ENCODE assay signal across 15 mouse cellular contexts in the genomic region with DNA sequence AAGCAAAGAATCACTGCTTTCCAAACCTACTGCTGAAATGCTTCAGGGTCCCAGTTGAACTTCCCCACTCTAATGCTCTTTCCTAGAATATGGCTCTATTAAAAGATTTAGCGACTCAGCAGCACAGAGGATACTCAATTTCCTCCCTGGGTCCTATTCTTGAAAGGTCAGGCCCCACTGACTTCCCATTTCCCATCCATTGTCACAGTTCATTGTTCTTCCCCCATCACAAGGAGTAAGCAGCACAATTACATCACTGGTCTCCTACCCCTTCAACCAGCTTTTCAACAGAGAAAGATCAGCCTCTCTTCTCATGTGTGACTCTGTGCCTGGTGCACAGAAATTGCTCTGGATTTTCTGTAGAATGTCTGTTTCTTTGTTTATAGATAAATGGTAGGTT.
DNase-seq lines count a peak whose midpoint lies in the region; ATAC-seq and TF ChIP-seq lines count a peak whose summit lies in the region.
"Had no signal": no experiment of that assay in that cellular context is flagged by ENCODE, and none has a peak within 500 bp of the region (broad histone marks: within the 10 kb centered on the region; RNA-seq: fewer than 3 reads in every experiment).

No protein-coding gene starts in this region.

- no peak overlapping the region for H3K9ac ChIP-seq in liver, embryonic 14.5 days (replicated peaks)
- no peak overlapping the region for H3K9ac ChIP-seq in forebrain, postnatal 0 days
- H3K9ac ChIP-seq: embryonic facial prominence, embryonic 15.5 days; forebrain, embryonic 15.5 days had no signal

- no peaks in the 10 kb centered on the region for H3K9me3 ChIP-seq in liver, embryonic 14.5 days (ENCODE audit: control insufficient read depth, low read length)
- no peaks in the 10 kb centered on the region for H3K9me3 ChIP-seq in forebrain, postnatal 0 days (ENCODE audit: low read length)
- H3K9me3 ChIP-seq: embryonic facial prominence, embryonic 15.5 days; forebrain, embryonic 15.5 days; limb, embryonic 10.5 days; midbrain, embryonic 10.5 days had no signal

- no peak for TF ChIP-seq CTCF in kidney, adult 2 months (conservative IDR thresholded peaks at IDR 0.05; ENCODE audit: insufficient read depth, insufficient read length, low read depth, low read length)
- TF ChIP-seq CTCF in lung, adult 2 months (IDR thresholded peaks at IDR 0.05; ENCODE audit: insufficient read depth, low read length) = no peak
- no peak for TF ChIP-seq CTCF in liver, embryonic 14.5 days (IDR thresholded peaks at IDR 0.05; ENCODE audit: low read depth)
- TF ChIP-seq CTCF in forebrain, postnatal 0 days (IDR thresholded peaks at IDR 0.05; ENCODE audit: low read depth) = no peak

- intact Hi-C loops in left cerebral cortex, postnatal 14 days (cut with DNase I) = no loop called here

- DNase-seq in kidney, adult 2 months = peak; percentile 2
- DNase-seq in kidney, postnatal 10 days = no peak
- peak; percentile 24 for DNase-seq in lung, postnatal 36 days
- DNase-seq in lung, adult 2 months = no peak
- DNase-seq in liver, embryonic 14.5 days (ENCODE audit: low read depth in 3 of 3, low spot score in 3 of 3) = no peak
- DNase-seq in yolk sac, embryonic 10.5 days (ENCODE audit: low spot score) = peak; percentile 7
- DNase-seq in forebrain, postnatal 0 days = no peak
- no peak for DNase-seq in left cerebral cortex, postnatal 14 days (ENCODE audit: low spot score in 2 of 2)
- DNase-seq: cerebellum, adult 9-11 months had no signal

- ATAC-seq in liver, embryonic 14.5 days (ENCODE audit: insufficient read depth) = peak; percentile 43; the same call in 1 of the 2 replicates
- no peak for ATAC-seq in forebrain, postnatal 0 days
- ATAC-seq: forebrain, embryonic 15.5 days had no signal

- H3K4me2 ChIP-seq in liver, embryonic 14.5 days (ENCODE audit: low read depth) = no peak overlapping the region
- no peak overlapping the region for H3K4me2 ChIP-seq in forebrain, postnatal 0 days (ENCODE audit: low read depth)
- H3K4me2 ChIP-seq: embryonic facial prominence, embryonic 15.5 days; forebrain, embryonic 15.5 days had no signal

- no peak overlapping the region for H3K27ac ChIP-seq in kidney, adult 2 months (ENCODE audit: insufficient read depth, low read depth, low read length)
- no peak overlapping the region for H3K27ac ChIP-seq in liver, embryonic 14.5 days
- no peak overlapping the region for H3K27ac ChIP-seq in forebrain, postnatal 0 days (ENCODE audit: low read depth, low read length)
- H3K27ac ChIP-seq: embryonic facial prominence, embryonic 15.5 days; forebrain, embryonic 15.5 days; layer of hippocampus, adult 2 months; limb, embryonic 10.5 days; midbrain, embryonic 10.5 days had no signal

- H3K27me3 ChIP-seq in kidney, adult 2 months (replicated peaks; ENCODE audit: control insufficient read depth, insufficient read depth, low read length) = no peaks in the 10 kb centered on the region
- H3K27me3 ChIP-seq in liver, embryonic 14.5 days (ENCODE audit: control insufficient read depth, insufficient read depth, low read length) = no peaks in the 10 kb centered on the region
- no peaks in the 10 kb centered on the region for H3K27me3 ChIP-seq in forebrain, postnatal 0 days (ENCODE audit: insufficient read depth, low read length)
- H3K27me3 ChIP-seq: embryonic facial prominence, embryonic 15.5 days; forebrain, embryonic 15.5 days had no signal

- 34% methylated on average over 1 of the region's 1 CpGs for WGBS in kidney, adult 2 months
- WGBS in lung, adult 2 months = 38% methylated on average over 1 of the region's 1 CpGs
- WGBS in liver, embryonic 14.5 days (ENCODE audit: insufficient replicate concordance) = 0% methylated on average over 1 of the region's 1 CpGs
- 59% methylated on average over 1 of the region's 1 CpGs for WGBS in forebrain, postnatal 0 days

- TF ChIP-seq EP300 in liver, embryonic 14.5 days (IDR thresholded peaks at IDR 0.05; ENCODE audit: low read depth) = no peak

- H3K4me1 ChIP-seq in kidney, adult 2 months (ENCODE audit: control insufficient read depth, insufficient read depth, low read length) = no peaks in the 10 kb centered on the region
- no peaks in the 10 kb centered on the region for H3K4me1 ChIP-seq in lung, adult 2 months (ENCODE audit: control insufficient read depth, insufficient read depth, low read length)
- peaks cover 0 to 9% of the 10 kb centered on the region in 2 experiments; a peak in 2 of 4 replicates for H3K4me1 ChIP-seq in liver, embryonic 14.5 days (replicated peaks; ENCODE audit: control insufficient read depth in 2 of 2, insufficient read depth in 2 of 2, low read length in 1 of 2)
- no peaks in the 10 kb centered on the region for H3K4me1 ChIP-seq in forebrain, postnatal 0 days (ENCODE audit: insufficient read depth)
- H3K4me1 ChIP-seq: embryonic facial prominence, embryonic 15.5 days; forebrain, embryonic 15.5 days; limb, embryonic 10.5 days had no signal

- no peak overlapping the region for H3K4me3 ChIP-seq in kidney, adult 2 months (ENCODE audit: insufficient read depth, low read depth, low read length)
- H3K4me3 ChIP-seq in lung, adult 2 months (replicated peaks; ENCODE audit: extremely low read depth, low read depth, low read length) = no peak overlapping the region
- no peak overlapping the region for H3K4me3 ChIP-seq in liver, embryonic 14.5 days (ENCODE audit: insufficient read depth in 1 of 2, low read depth in 2 of 2, low read length in 2 of 2)
- no peak overlapping the region for H3K4me3 ChIP-seq in forebrain, postnatal 0 days (ENCODE audit: low read depth, low read length)
- H3K4me3 ChIP-seq: embryonic facial prominence, embryonic 15.5 days; forebrain, embryonic 15.5 days; layer of hippocampus, adult 2 months; limb, embryonic 10.5 days; midbrain, embryonic 10.5 days; myocyte had no signal

- no peaks in the 10 kb centered on the region for H3K36me3 ChIP-seq in kidney, adult 2 months (ENCODE audit: control insufficient read depth, insufficient read depth, low read length)
- no peaks in the 10 kb centered on the region for H3K36me3 ChIP-seq in liver, embryonic 14.5 days (replicated peaks; ENCODE audit: control insufficient read depth, insufficient read depth, low read depth)
- H3K36me3 ChIP-seq in forebrain, postnatal 0 days (ENCODE audit: insufficient read depth) = no peaks in the 10 kb centered on the region
- H3K36me3 ChIP-seq: embryonic facial prominence, embryonic 15.5 days; forebrain, embryonic 15.5 days; limb, embryonic 10.5 days; midbrain, embryonic 10.5 days had no signal

- TF ChIP-seq POLR2A in kidney, adult 2 months (IDR thresholded peaks at IDR 0.05; ENCODE audit: low read depth, low read length) = no peak
- no peak for TF ChIP-seq POLR2A in lung, adult 2 months (IDR thresholded peaks at IDR 0.05; ENCODE audit: borderline replicate concordance, extremely low read depth, low read depth, low read length)

Comparison
In these comparisons a context has a peak if more than half of its experiments do, and no peak if none do; other contexts are left out.
1. DNase-seq: peak in kidney, adult 2 months (single experiment), lung, postnatal 36 days (single experiment) and yolk sac, embryonic 10.5 days (single experiment); none in kidney, postnatal 10 days (single experiment), lung, adult 2 months (single experiment), liver, embryonic 14.5 days (0 of 3), forebrain, postnatal 0 days (single experiment) and left cerebral cortex, postnatal 14 days (0 of 2).